Comparison of ENCODE assay signal across 17 mouse cellular contexts in genomic region chrX:128585496-128586105, GRCm38 (mm10).
"Had no signal": no experiment of that assay in that cellular context is flagged by ENCODE, and none has a peak within 500 bp of the region (broad histone marks: within the 10 kb centered on the region; RNA-seq: fewer than 3 reads in every experiment).

No protein-coding gene starts in this region.

- ATAC-seq: lung, postnatal 0 days; midbrain, embryonic 13.5 days; midbrain, embryonic 15.5 days had no signal

- H3K4me1 ChIP-seq: lung, embryonic 15.5 days; megakaryocyte, embryonic 14.5 days; midbrain, embryonic 13.5 days; midbrain, embryonic 15.5 days; neural tube, embryonic 12.5 days; stomach, embryonic 15.5 days had no signal

- H3K36me3 ChIP-seq: lung, embryonic 15.5 days; midbrain, embryonic 13.5 days; midbrain, embryonic 15.5 days; neural tube, embryonic 12.5 days; stomach, embryonic 15.5 days had no signal

- H3K27ac ChIP-seq: lung, embryonic 15.5 days; macrophage; midbrain, embryonic 13.5 days; midbrain, embryonic 15.5 days; neural tube, embryonic 12.5 days; stomach, embryonic 15.5 days; stomach, postnatal 0 days had no signal

- H3K4me3 ChIP-seq: lung, embryonic 15.5 days; megakaryocyte, embryonic 14.5 days; midbrain, embryonic 13.5 days; midbrain, embryonic 15.5 days; neural tube, embryonic 12.5 days; stomach, embryonic 15.5 days had no signal

- H3K9me3 ChIP-seq: lung, embryonic 15.5 days; megakaryocyte, embryonic 14.5 days; midbrain, embryonic 13.5 days; midbrain, embryonic 15.5 days; neural tube, embryonic 12.5 days; stomach, embryonic 15.5 days had no signal

- H3K9ac ChIP-seq: lung, embryonic 15.5 days; midbrain, embryonic 13.5 days; midbrain, embryonic 15.5 days; neural tube, embryonic 12.5 days; stomach, embryonic 15.5 days had no signal

- DNase-seq: lung, adult 18-20 months; lung, postnatal 14 days; lung, postnatal 36 days; right cerebral cortex, postnatal 14 days; thymus, adult 2 months; thymus, postnatal 25 days; thymus, postnatal 4 days had no signal

- H3K4me2 ChIP-seq: lung, embryonic 15.5 days; midbrain, embryonic 11.5 days; midbrain, embryonic 13.5 days; midbrain, embryonic 15.5 days; neural tube, embryonic 12.5 days; stomach, embryonic 15.5 days had no signal

- H3K27me3 ChIP-seq: lung, embryonic 15.5 days; megakaryocyte, embryonic 14.5 days; midbrain, embryonic 13.5 days; midbrain, embryonic 15.5 days; neural tube, embryonic 12.5 days; stomach, embryonic 15.5 days had no signal
